Mouse (Mus musculus): ENCODE data around the gene Wdr17. TPM values are rescaled to one million over a fixed set of nuclear protein-coding genes. Genes with fewer than 3 reads are reported as not detected.

The Wdr17 gene
- total and polyA plus RNA-seq, 2 experiments from 2014 or later = 17.8 to 24.3 TPM

DNA sequence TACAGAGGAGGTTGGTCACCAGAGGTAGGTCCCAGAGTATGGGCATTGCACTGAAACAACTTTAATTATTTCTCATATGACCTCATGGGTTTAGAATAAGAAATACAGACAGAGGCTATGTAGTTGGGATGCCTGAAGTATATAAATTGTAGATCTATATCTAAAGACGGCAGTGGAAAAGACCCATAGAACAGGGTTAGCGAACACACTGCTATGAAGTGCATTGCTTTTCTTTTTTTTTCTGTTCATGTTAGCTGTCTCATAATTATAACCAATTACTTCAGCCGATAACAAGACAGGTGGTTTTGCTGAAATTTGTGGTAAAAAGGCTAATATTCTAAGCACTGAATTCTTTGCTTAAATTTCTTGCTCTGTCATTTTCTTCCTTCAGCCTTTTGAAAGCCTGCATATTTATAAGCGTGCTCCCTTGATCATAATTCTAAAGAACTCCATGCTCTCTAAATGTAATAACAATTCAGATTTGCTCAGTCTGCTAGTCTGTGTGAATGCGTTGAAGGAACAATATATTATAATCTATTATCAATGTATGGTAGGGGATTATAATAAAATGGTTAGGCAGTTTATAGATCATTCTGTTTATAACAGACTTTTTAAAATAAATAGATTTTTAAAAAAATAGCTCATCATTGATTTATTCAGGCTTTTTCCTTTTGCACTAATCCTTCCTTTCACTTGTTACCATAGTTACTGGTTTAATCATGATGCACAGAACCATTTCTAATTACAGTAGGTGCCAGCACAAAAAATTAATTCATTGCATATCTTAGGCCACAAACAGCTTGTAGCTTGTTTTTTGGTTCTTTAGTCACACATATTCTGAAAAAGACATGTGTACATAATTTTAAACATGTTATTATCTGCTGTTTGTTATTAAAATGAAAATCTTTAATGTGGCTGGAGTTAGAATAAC is 50.7 kb downstream of the Wdr17 start:
- H3K27ac ChIP-seq (ENCODE audit: low read depth, low read length) = peak overlapping the region; percentile 80
- peak overlapping the region; percentile 10; the same call in 1 of the 2 replicates for H3K4me2 ChIP-seq (ENCODE audit: low read depth)
- H3K9ac ChIP-seq = 0 out of 2 replicates have a peak overlapping the region, but pooled peaks have one; percentile 29
- H3K4me1 ChIP-seq (ENCODE audit: insufficient read depth) = 0 out of 2 replicates have a peak, but pooled peaks cover 4% of the 10 kb centered on the region
- WGBS = 26% methylated on average over 5 of the region's 5 CpGs
- ATAC-seq (peak; percentile 88), DNase-seq (peak; percentile 47)
- no peaks in the 10 kb centered on the region for H3K9me3 ChIP-seq (ENCODE audit: low read length)
- H3K27me3 ChIP-seq (ENCODE audit: insufficient read depth, low read length) = no peaks in the 10 kb centered on the region
- TF ChIP-seq CTCF (IDR thresholded peaks at IDR 0.05; ENCODE audit: low read depth) = no peak
- no peaks in the 10 kb centered on the region for H3K36me3 ChIP-seq (ENCODE audit: insufficient read depth)
- H3K4me3 ChIP-seq (ENCODE audit: low read depth, low read length) = no peak overlapping the region

DNA sequence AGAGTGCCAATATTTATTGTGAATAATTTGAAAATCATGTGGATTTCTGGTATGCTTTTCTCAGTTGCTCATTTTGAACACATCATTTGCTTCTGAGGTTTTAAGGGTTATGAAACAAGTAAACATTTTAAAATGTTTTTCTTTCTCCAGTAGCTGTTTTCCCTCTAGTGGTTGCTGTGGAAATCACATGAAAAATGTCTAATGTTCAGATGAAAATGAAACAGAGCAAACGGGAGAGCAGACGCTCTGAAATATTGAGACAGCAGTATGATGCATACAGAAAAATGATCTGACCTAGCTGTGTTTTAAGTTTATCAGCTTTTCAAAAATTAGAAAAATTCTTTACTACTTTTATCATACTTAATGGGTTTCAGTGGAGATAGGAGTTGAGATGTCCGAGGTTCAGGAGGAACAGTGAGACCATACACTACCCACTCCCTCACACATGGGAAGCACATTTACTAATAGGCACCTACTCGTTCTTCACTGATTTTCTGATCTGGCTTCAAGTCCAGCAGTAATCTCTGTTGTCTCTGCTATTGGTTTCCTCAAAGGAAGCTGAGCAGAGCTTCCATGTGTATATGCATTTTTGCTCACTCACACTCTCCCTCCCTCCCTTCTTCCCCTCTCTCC is 57.1 kb downstream of the Wdr17 start:
- Histone ChIP-seq H3K4me1 (ENCODE audit: insufficient read depth) (0 out of 2 replicates have a peak, but pooled peaks cover 3% of the 10 kb centered on the region), H3K9ac (no peak overlapping the region), H3K27me3 (ENCODE audit: insufficient read depth, low read length) (no peaks in the 10 kb centered on the region), H3K4me2 (ENCODE audit: low read depth) (peak overlapping the region; percentile 6; the same call in 1 of the 2 replicates), H3K36me3 (ENCODE audit: insufficient read depth) (no peaks in the 10 kb centered on the region), H3K27ac (ENCODE audit: low read depth, low read length) (peak overlapping the region; percentile 57; the same call in 1 of the 2 replicates), H3K4me3 (ENCODE audit: low read depth, low read length) (no peak overlapping the region), H3K9me3 (ENCODE audit: low read length) (no peaks in the 10 kb centered on the region)
- peak; percentile 77 for DNase-seq
- 33% methylated on average over 4 of the region's 4 CpGs for WGBS
- TF ChIP-seq CTCF (IDR thresholded peaks at IDR 0.05; ENCODE audit: low read depth) = peak; percentile 70
- peak; percentile 73 for ATAC-seq

DNA sequence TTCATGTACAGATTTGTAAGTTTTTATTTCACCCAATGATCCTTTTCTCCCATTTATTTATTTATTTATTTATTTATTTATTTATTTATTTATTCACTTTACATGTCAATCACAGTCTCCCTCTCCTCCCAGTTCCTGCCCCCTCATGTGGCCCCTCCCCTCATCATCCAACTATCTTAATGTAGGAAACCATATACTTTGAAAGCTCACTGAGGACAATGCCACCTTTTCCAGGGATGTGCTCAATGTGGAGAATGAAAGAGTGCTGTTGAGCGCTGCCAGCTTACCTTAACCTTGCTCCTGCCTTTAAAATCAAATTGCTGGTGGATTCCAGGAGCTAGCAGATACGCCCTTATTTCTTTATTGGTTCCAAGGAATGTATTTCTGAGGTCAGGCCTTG is 59.0 kb downstream of the Wdr17 start:
- H3K27me3 ChIP-seq (ENCODE audit: insufficient read depth, low read length) = no peaks in the 10 kb centered on the region
- WGBS = 95% methylated on average over 2 of the region's 2 CpGs
- no peaks in the 10 kb centered on the region for H3K9me3 ChIP-seq (ENCODE audit: low read length)
- H3K36me3 ChIP-seq (ENCODE audit: insufficient read depth) = no peaks in the 10 kb centered on the region
- no peak overlapping the region for H3K4me2 ChIP-seq (ENCODE audit: low read depth)
- no peak overlapping the region for H3K9ac ChIP-seq
- DNase-seq (no peak), ATAC-seq (no peak)
- H3K27ac ChIP-seq (ENCODE audit: low read depth, low read length) = no peak overlapping the region
- H3K4me3 ChIP-seq (ENCODE audit: low read depth, low read length) = no peak overlapping the region
- H3K4me1 ChIP-seq (ENCODE audit: insufficient read depth) = 0 out of 2 replicates have a peak, but pooled peaks cover 3% of the 10 kb centered on the region
- no peak for TF ChIP-seq CTCF (IDR thresholded peaks at IDR 0.05; ENCODE audit: low read depth)

- Histone ChIP-seq H3K27me3 (ENCODE audit: insufficient read depth, low read length) (no peaks in the 10 kb centered on the region), H3K27ac (ENCODE audit: low read depth, low read length) (no peak overlapping the region), H3K9ac (no peak overlapping the region), H3K4me3 (ENCODE audit: low read depth, low read length) (no peak overlapping the region), H3K4me1 (ENCODE audit: insufficient read depth) (no peaks in the 10 kb centered on the region), H3K9me3 (ENCODE audit: low read length) (no peaks in the 10 kb centered on the region), H3K4me2 (ENCODE audit: low read depth) (no peak overlapping the region), H3K36me3 (ENCODE audit: insufficient read depth) (no peaks in the 10 kb centered on the region)
- TF ChIP-seq CTCF (IDR thresholded peaks at IDR 0.05; ENCODE audit: low read depth) = no peak
- no peak for DNase-seq
- 96% methylated on average over 5 of the region's 5 CpGs for WGBS
- ATAC-seq = no peak
Observed at GRCm38 (mm10) chr8:54822956-54823355, 64.0 kb downstream of the Wdr17 start.

GRCm38 (mm10) chr8:54818651-54819050 is 68.3 kb downstream of the Wdr17 start:
- no peaks in the 10 kb centered on the region for H3K27me3 ChIP-seq (ENCODE audit: insufficient read depth, low read length)
- H3K4me1 ChIP-seq (ENCODE audit: insufficient read depth) = no peaks in the 10 kb centered on the region
- H3K4me3 ChIP-seq (ENCODE audit: low read depth, low read length) = no peak overlapping the region
- TF ChIP-seq CTCF (IDR thresholded peaks at IDR 0.05; ENCODE audit: low read depth) = no peak
- no peak overlapping the region for H3K9ac ChIP-seq
- DNase-seq (no peak), ATAC-seq (no peak)
- H3K36me3 ChIP-seq (ENCODE audit: insufficient read depth) = no peaks in the 10 kb centered on the region
- H3K9me3 ChIP-seq (ENCODE audit: low read length) = no peaks in the 10 kb centered on the region
- no peak overlapping the region for H3K4me2 ChIP-seq (ENCODE audit: low read depth)
- H3K27ac ChIP-seq (ENCODE audit: low read depth, low read length) = no peak overlapping the region

DNA sequence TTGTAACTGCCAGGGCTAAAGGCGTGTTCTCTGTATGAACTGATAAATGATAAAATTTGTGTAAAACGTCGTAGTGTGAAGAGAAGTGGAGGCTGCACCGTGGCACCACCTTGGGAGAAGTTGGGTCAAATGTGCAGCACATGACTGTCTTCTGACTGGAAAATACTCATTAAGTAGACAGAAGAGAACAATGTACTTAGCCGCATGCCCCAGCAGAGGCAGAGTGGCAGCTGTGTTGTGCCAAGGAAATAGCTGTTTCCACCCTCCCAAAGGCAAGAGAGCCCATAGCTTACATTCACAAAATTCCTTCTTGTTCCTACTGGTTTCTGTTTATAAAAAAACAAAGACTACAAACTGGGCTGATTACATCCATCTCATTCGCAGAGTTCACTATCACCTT is 78.8 kb downstream of the Wdr17 start:
- Histone ChIP-seq H3K4me2 (ENCODE audit: low read depth) (no peak overlapping the region), H3K4me1 (ENCODE audit: insufficient read depth) (no peaks in the 10 kb centered on the region), H3K36me3 (ENCODE audit: insufficient read depth) (no peaks in the 10 kb centered on the region), H3K27me3 (ENCODE audit: insufficient read depth, low read length) (no peaks in the 10 kb centered on the region), H3K9me3 (ENCODE audit: low read length) (no peaks in the 10 kb centered on the region), H3K9ac (no peak overlapping the region), H3K27ac (ENCODE audit: low read depth, low read length) (no peak overlapping the region), H3K4me3 (ENCODE audit: low read depth, low read length) (no peak overlapping the region)
- DNase-seq = no peak
- no peak for TF ChIP-seq CTCF (IDR thresholded peaks at IDR 0.05; ENCODE audit: low read depth)
- WGBS = 40% methylated on average over 6 of the region's 6 CpGs
- peak; percentile 38; the same call in 1 of the 2 replicates for ATAC-seq

GRCm38 (mm10) chr8:54806173-54806572 is 80.8 kb downstream of the Wdr17 start:
- Histone ChIP-seq H3K9ac (no peak overlapping the region), H3K9me3 (ENCODE audit: low read length) (no peaks in the 10 kb centered on the region), H3K27me3 (ENCODE audit: insufficient read depth, low read length) (no peaks in the 10 kb centered on the region), H3K4me1 (ENCODE audit: insufficient read depth) (no peaks in the 10 kb centered on the region), H3K36me3 (ENCODE audit: insufficient read depth) (no peaks in the 10 kb centered on the region), H3K4me2 (ENCODE audit: low read depth) (no peak overlapping the region), H3K27ac (ENCODE audit: low read depth, low read length) (no peak overlapping the region), H3K4me3 (ENCODE audit: low read depth, low read length) (no peak overlapping the region)
- no peak for ATAC-seq
- no peak for TF ChIP-seq CTCF (IDR thresholded peaks at IDR 0.05; ENCODE audit: low read depth)
- 56% methylated on average over 6 of the region's 6 CpGs for WGBS
- DNase-seq = no peak

All from forebrain, postnatal 0 days (tissue).